ENCODE assay signal across 30 mouse cellular contexts in genomic region chr13:78324443-78325206, GRCm38 (mm10).
A peak's percentile ranks its signal among the peaks of the same experiment; 100 is the strongest.
DNase-seq lines count a peak whose midpoint lies in the region; ATAC-seq and TF ChIP-seq lines count a peak whose summit lies in the region.
"Had no signal": no experiment of that assay in that cellular context is flagged by ENCODE, and none has a peak within 500 bp of the region (broad histone marks: within the 10 kb centered on the region; RNA-seq: fewer than 3 reads in every experiment).

No protein-coding gene starts in this region.

- H3K27me3 ChIP-seq in hindbrain, embryonic 15.5 days = no peaks in the 10 kb centered on the region
- no peaks in the 10 kb centered on the region for H3K27me3 ChIP-seq in hindbrain, embryonic 11.5 days (ENCODE audit: control insufficient read depth, insufficient read depth, low read length)
- no peaks in the 10 kb centered on the region for H3K27me3 ChIP-seq in forebrain, embryonic 16.5 days (replicated peaks; ENCODE audit: control insufficient read depth, insufficient read depth, low read length)
- H3K27me3 ChIP-seq: hindbrain, embryonic 13.5 days; kidney, embryonic 15.5 days; stomach, embryonic 15.5 days had no signal

- no peak for TF ChIP-seq CTCF in brain, embryonic 14.5 days (IDR thresholded peaks at IDR 0.05; ENCODE audit: borderline replicate concordance, extremely low read depth, insufficient read depth, insufficient read length)

- no peaks in the 10 kb centered on the region for H3K9me3 ChIP-seq in hindbrain, embryonic 15.5 days
- no peaks in the 10 kb centered on the region for H3K9me3 ChIP-seq in hindbrain, embryonic 11.5 days (ENCODE audit: control insufficient read depth, low read length)
- no peaks in the 10 kb centered on the region for H3K9me3 ChIP-seq in forebrain, embryonic 16.5 days (ENCODE audit: control insufficient read depth, low read length)
- H3K9me3 ChIP-seq: heart, embryonic 10.5 days; kidney, embryonic 15.5 days; stomach, embryonic 15.5 days had no signal

- H3K27ac ChIP-seq in hindbrain, embryonic 15.5 days (replicated peaks) = no peak overlapping the region
- no peak overlapping the region for H3K27ac ChIP-seq in hindbrain, embryonic 11.5 days (ENCODE audit: low read depth, low read length)
- no peak overlapping the region for H3K27ac ChIP-seq in forebrain, embryonic 16.5 days (ENCODE audit: low read length)
- H3K27ac ChIP-seq: heart, embryonic 10.5 days; hindbrain, embryonic 13.5 days; kidney, embryonic 15.5 days; liver, embryonic 14.5 days; macrophage; stomach, embryonic 15.5 days had no signal

- no peak for TF ChIP-seq POLR2A in brain, embryonic 14.5 days (IDR thresholded peaks at IDR 0.05; ENCODE audit: borderline replicate concordance, extremely low read depth, insufficient read depth, insufficient read length, poor library complexity, severe bottlenecking)

- 73% methylated on average over 4 of the region's 4 CpGs for WGBS in hindbrain, embryonic 15.5 days
- WGBS in hindbrain, embryonic 11.5 days = 81% methylated on average over 4 of the region's 4 CpGs
- 39% methylated on average over 4 of the region's 4 CpGs for WGBS in forebrain, embryonic 16.5 days

- H3K9ac ChIP-seq in hindbrain, embryonic 15.5 days = no peak overlapping the region
- H3K9ac ChIP-seq in hindbrain, embryonic 11.5 days (ENCODE audit: low read depth, low read length) = no peak overlapping the region
- H3K9ac ChIP-seq in forebrain, embryonic 16.5 days (replicated peaks; ENCODE audit: low read depth, low read length) = no peak overlapping the region
- H3K9ac ChIP-seq: hindbrain, embryonic 13.5 days; kidney, embryonic 15.5 days; liver, embryonic 14.5 days; stomach, embryonic 15.5 days had no signal

- no peak for DNase-seq in hindbrain, embryonic 11.5 days (ENCODE audit: low spot score)
- DNase-seq in brain, embryonic 14.5 days (ENCODE audit: low read depth) = peak; percentile 79
- peak; percentile 6 for DNase-seq in embryo, embryonic 11 days
- DNase-seq in right cerebral cortex, postnatal 10 days (ENCODE audit: low spot score in 2 of 2) = no peak
- no peak for DNase-seq in adrenal gland, postnatal 14 days
- DNase-seq in left cerebral cortex, postnatal 4 days = no peak
- DNase-seq: adrenal gland, adult 2 months; B cell, adult 2 months; cerebellum, adult 8-10 months; cerebellum, postnatal 25 days; gastrocnemius, postnatal 14 days; heart, adult 11 months; heart, postnatal 36 days; kidney, adult 11 months; kidney, postnatal 36 days; layer of hippocampus, postnatal 36 days; liver; lung, adult 2 months; lung, postnatal 10 days; midbrain, embryonic 14.5 days; right cerebral cortex, postnatal 14 days had no signal

- H3K4me3 ChIP-seq in hindbrain, embryonic 15.5 days = no peak overlapping the region
- H3K4me3 ChIP-seq in hindbrain, embryonic 11.5 days (ENCODE audit: low read depth, low read length) = no peak overlapping the region
- H3K4me3 ChIP-seq in forebrain, embryonic 16.5 days (replicated peaks; ENCODE audit: low read length) = no peak overlapping the region
- H3K4me3 ChIP-seq: heart, embryonic 10.5 days; hindbrain, embryonic 13.5 days; kidney, embryonic 15.5 days; stomach, embryonic 15.5 days had no signal

- no peak overlapping the region for H3K4me2 ChIP-seq in hindbrain, embryonic 15.5 days
- H3K4me2 ChIP-seq in hindbrain, embryonic 11.5 days (replicated peaks; ENCODE audit: low read depth, low read length) = no peak overlapping the region
- no peak overlapping the region for H3K4me2 ChIP-seq in forebrain, embryonic 16.5 days (ENCODE audit: low read length)
- H3K4me2 ChIP-seq: hindbrain, embryonic 13.5 days; kidney, embryonic 15.5 days; stomach, embryonic 15.5 days had no signal

- H3K4me1 ChIP-seq in hindbrain, embryonic 15.5 days (replicated peaks) = no peaks in the 10 kb centered on the region
- H3K4me1 ChIP-seq in hindbrain, embryonic 11.5 days (replicated peaks; ENCODE audit: control insufficient read depth, insufficient read depth, low read length) = no peaks in the 10 kb centered on the region
- no peaks in the 10 kb centered on the region for H3K4me1 ChIP-seq in forebrain, embryonic 16.5 days (replicated peaks; ENCODE audit: control insufficient read depth, insufficient read depth, low read length)
- H3K4me1 ChIP-seq: heart, embryonic 10.5 days; hindbrain, embryonic 13.5 days; kidney, embryonic 15.5 days; stomach, embryonic 15.5 days had no signal

- intact Hi-C loops in left cerebral cortex, postnatal 4 days (cut with DNase I) = no loop called here

- no peaks in the 10 kb centered on the region for H3K36me3 ChIP-seq in hindbrain, embryonic 15.5 days
- H3K36me3 ChIP-seq in hindbrain, embryonic 11.5 days (ENCODE audit: control insufficient read depth, insufficient read depth, low read length) = no peaks in the 10 kb centered on the region
- H3K36me3 ChIP-seq in forebrain, embryonic 16.5 days (ENCODE audit: control insufficient read depth, insufficient read depth) = no peaks in the 10 kb centered on the region
- H3K36me3 ChIP-seq: heart, embryonic 10.5 days; hindbrain, embryonic 13.5 days; kidney, embryonic 15.5 days; stomach, embryonic 15.5 days had no signal

- ATAC-seq in hindbrain, embryonic 15.5 days (ENCODE audit: low FRiP score, low read depth) = 0 out of 2 replicates have a peak, but pooled peaks have one; percentile 34
- no peak for ATAC-seq in hindbrain, embryonic 11.5 days (ENCODE audit: low FRiP score)
- ATAC-seq in forebrain, embryonic 16.5 days = peak; percentile 72
- ATAC-seq: activated CD4-positive, CD25-positive, alpha-beta regulatory T cell, adult 4 months had no signal

Comparison
In these comparisons a context has a peak if more than half of its experiments do, and no peak if none do; other contexts are left out.
1. DNase-seq: peak in brain, embryonic 14.5 days (single experiment) and embryo, embryonic 11 days (single experiment); none in hindbrain, embryonic 11.5 days (single experiment), right cerebral cortex, postnatal 10 days (0 of 2), adrenal gland, postnatal 14 days (single experiment) and left cerebral cortex, postnatal 4 days (single experiment).